Mouse (Mus musculus) thymus, postnatal 36 days (tissue): ENCODE results near the gene Ccdc136.
"Not testable (repeated sequence)": the region's sequence is repeated elsewhere in the genome, so short reads cannot be mapped to it uniquely, and the experiment has no call there.

Experiments
- DNase-seq, 2 experiments: peaks; one replicate each; pipeline ENCODE4 v3.0.0; 2022; ENCODE audit warnings: mixed read lengths in 2 of 2

The Ccdc136 gene

DNA sequence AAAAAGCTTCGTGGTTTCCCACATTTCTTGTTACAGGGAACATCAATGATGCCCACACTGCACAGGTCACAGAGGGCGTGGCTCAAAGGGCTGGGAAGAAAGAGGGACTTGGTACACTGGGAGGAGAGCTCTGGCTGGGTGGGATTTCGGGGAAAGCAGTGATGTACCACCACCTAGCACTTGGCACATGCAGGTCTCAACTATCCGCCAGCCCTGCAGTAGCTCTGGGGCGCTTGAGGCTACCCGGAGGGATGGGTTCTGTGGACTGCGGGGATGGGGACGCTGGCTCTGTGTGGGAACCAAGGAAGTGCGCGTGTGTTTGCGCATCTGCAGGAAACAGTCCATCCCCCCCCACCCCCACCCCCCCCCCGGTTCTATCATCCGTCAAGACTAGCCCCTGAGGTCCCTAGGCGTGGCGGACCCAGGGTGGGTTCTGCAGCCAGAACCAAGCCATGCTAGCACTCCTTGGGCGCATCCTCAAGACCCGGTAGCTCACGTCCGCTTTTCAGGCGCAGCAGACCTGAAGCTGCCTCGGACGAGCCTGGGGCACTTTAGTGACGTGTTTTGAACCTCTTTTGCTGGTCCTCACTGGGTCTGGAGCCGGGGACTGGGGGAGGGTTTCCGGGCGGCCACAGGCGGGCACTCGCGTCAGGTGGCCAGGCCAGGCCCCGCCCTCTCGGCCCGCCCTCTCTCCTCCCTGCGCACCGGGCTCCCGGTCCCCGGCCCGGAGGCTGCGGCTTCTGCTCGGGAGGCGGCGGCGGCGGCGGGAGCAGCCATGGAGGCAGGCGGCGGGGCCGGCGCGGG, at the start of gene Ccdc136:
Gene Ccdc136, plus strand, starts transcription at position 400 of the 804 bp plus-strand sequence.
- peak; percentile 27 to 43 for DNase-seq

DNA sequence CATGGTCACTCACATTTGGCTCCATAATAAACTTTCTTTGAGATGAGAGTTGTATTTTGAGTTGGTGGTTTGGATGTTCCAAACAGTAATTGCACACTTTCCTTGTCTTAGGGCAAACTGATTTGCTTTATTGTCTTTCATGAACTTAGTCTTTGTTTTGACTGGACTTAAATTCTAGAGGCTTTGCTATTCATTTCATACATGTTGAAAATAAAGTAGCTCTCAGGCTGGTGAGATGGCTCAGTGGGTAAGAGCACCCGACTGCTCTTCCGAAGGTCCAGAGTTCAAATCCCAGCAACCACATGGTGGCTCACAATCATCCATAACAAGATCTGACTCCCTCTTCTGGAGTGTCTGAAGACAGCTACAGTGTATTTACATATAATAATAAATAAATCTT, 49.6 kb upstream of the Ccdc136 start:
- not testable (repeated sequence) for DNase-seq

DNA sequence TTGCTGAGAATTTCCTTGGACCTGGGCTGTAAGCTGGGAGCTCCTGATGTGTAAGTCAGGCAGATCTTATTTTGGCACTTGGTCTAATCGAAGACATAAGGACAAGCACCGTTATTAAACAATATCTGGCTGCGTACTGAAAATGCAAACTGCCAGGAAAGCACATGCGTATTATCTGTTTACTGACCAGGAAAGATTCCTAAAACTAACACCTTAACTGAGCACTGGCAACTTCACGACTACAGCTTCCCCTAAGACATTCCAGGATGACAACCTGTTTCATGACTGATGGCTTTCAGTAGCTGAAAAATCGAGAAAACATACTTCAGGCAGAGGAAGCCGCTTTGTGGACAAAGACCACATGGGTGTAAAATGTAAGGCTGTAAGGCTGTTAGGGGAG, 48.9 kb upstream of the Ccdc136 start:
- DNase-seq = no peak

DNA sequence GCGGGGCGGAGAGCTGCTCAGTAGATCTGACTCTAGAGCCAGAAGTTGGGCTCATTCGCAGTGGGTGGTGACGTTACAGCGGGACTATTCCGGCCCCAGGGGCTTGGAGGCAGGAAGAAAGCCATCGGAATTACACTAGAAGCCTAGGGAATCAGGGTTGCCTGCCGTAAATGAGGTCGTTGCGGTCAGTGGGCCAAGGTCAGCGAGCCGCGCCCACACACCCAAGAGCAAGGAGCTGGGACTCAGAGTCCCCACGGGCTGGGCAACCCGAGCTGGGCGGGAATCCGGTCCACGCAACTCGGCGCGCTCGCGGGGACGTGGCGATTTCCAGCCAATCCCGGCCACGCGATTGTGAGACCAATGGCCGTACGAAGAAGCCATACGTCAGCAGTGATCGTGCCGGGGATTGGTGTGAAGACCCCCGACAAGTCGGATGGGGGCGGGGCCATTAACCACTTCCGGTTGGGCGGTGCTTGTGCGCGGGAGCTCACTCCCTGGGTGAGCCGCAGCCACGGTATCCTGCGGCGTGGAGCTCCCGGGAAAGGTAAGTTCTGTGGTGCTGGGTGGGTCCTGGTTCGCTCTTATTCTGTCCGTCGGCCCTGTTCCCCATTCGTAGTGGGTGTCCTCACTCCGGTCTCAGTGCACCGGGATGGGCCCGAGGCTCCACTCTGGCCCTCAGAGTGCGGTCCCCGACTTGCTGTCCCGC, 48.3 kb upstream of the Ccdc136 start, which contains the start of gene Calu:
Gene Calu, plus strand, starts transcription at position 405 of the 706 bp plus-strand sequence.
- peak; percentile 99 for DNase-seq

DNA sequence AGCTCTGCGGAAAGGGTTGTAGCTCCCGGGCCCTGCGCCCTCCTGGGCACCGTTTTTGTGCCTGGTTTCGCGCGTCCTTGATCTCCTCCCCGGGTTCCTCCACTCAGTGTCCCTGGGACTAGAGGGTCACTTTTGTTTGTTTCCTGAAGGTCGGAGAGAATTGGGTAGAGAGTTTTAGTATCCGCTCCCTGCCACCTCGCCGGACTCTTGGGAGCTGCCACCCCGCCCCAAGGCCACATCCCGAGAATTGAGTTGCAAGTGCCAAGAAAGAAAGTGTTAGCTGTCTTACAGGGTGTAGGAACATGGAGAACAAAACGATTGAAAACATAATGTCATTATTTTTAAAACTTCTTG, 47.8 kb upstream of the Ccdc136 start:
- no peak for DNase-seq

DNA sequence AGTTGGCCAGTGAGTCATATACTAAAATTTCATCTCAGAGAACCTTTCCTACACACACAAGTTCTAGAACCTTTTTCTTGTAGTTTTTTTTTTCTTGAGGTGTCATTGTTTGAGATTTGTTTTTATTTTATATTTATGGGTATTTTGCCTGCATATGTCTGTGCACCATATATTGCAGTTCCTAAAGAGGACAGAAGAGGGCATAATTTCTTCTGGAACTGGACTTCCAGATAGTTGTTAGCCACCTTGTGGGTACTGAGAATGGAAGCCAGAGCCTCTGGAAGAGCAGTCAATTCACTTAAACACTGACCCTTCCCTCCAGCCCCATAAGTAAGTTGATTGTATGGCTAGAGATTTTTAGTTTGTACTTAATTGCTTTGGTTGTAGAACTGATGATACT, 44.5 kb upstream of the Ccdc136 start:
- DNase-seq = no peak

DNA sequence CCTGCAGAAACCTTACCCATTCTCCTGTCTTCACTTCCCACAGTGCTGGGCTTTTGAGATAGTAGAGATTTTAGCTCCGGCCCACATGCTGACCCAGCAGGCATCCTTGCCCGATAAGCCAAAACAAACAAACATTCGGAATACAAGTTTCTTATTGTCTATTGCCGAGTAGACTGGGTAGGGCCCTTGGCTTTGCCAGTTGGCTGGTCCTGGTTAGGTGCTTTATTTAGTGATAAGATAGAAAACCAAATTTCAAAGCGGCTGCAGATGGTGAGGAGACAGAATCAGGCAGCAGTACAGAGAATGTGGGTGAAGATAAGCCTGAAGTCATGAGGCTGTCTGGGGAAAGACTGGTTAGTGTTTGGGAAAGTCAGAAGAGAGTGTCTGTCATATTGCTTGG, 43.3 kb upstream of the Ccdc136 start:
- no peak for DNase-seq

DNA sequence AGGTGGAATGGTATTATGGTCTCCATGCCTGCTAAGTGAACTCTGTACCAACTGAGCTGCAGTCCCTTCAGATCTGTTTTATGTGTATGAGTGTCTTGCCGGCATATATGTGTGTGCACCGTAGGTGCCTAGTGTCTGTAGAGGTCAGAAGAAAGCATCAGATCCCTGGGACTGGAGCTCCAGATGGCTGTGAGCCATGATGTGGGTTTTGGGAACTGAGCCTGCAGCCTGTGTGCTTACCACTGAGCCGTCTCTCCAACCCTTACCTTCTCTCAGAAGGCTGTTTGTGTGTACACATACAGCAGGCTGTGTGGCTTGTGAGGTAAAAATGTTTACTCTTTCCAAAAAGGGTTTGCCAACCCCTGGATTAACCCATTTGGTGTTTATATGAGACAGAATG, 36.7 kb upstream of the Ccdc136 start:
- DNase-seq = no peak

DNA sequence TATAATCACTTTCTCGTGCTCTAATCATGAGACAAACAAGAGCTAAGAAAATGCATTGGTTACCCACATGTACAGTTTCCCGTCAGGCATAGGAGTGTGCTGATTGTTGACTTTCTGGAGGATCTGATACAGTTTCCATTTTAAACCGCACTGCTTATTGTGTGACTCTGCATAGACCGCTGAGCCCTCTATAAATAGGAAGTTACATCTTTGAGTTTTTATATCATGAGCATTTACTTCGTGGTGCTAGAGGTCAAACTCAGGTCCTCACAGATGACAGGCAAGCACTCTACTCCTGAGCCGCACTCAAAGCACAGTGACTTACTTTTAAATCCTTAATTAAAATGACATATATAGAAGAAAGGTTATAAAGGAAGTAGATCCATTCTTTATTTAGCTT, 35.9 kb upstream of the Ccdc136 start:
- no peak for DNase-seq

DNA sequence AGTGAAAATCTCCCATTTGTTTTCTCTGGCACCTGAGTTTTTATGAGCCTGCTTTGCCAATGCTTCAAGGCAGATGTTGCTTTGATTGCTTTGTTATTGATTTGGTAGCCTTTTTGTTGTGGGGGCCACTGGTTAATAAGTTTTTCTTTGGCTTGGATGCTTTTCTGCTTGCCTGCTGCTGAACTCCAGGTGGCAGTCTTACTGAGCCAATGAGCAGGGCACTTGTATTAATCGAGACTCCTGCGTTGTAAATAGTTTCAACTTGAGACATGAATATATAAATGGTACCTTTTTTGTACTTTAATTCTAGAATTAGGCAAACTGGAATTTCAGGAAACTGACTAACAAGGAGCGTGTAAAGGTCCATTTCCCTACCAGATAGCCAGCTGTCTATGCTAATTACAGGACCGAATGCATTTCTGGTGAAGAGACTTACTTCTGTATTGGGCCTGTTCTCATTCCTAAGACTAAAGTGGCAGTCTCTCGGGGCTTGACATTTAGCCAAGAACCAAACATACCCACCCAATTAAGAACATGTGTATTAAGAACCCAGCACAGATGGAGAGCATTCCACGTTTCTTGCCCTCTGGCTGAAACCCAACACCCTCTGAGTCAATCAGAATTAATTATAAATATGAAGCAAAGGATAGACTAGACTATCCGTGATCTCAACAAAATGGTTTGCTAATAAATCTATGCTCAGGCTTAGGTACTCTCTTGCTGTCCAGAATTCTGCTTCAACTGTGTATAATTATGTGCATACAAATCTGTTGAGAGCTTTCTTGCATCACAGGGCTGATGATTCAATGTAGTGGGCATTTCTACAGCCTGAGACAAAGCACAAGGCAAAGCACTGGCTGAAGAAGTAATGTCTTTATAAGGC, 33.6 kb upstream of the Ccdc136 start:
- no peak for DNase-seq

DNA sequence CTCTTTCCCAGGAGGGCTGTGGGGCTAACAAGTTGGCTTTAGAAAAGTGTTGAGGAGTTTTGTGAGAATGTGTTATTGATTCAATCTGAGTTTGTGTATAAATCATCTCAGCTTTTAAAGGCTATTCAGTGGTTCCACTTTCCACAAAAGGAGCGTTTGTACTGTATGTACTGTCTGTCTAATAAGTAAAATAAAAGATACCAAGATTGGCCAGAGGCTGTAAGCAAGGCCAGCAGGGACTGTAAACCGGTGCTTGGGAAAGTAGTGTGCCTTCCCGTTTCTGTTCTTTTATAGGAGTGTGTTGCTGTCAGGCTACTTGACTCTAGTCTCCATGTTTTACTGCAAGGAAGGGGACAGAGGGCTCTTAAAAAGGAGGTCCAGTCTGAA, 33.0 kb upstream of the Ccdc136 start:
- DNase-seq = no peak

DNA sequence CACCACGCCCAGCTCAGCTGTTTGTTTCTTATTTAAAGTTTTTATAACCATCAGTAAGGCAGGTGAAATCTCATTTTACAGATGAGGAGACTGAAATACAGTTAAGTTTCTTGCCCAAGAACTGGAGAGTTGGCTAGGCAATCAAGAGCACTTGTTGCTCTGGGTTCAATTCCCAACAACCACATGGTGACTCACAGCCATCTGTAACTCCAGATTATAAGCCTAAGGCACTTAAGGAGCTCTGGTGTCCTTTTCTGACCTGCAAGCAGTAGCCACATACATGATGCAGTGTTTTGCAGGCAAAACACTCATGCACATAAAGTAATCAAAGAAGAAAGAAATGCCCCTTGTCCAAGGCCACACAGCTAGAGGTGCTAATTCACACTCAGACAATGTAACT, 30.8 kb upstream of the Ccdc136 start:
- no peak for DNase-seq

DNA sequence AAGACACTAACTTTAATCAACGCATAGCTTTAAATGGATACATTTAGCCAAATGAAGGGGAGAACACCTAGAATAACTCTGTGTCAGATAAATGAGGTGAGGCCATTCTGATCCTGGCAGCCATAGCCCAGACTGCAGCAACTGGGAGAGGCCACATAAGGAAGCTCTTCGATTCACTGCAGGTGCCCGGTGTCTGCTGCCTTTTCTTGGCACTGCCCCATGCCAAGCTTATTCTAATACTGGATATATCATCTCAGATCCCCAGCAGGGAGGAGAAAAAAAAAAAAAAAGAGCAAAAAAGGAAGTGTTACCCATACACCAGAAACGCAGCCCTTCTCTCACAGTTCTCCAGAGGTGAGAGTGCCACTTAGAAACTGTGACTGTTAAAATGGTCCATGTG, 18.7 kb upstream of the Ccdc136 start:
- no peak for DNase-seq

DNA sequence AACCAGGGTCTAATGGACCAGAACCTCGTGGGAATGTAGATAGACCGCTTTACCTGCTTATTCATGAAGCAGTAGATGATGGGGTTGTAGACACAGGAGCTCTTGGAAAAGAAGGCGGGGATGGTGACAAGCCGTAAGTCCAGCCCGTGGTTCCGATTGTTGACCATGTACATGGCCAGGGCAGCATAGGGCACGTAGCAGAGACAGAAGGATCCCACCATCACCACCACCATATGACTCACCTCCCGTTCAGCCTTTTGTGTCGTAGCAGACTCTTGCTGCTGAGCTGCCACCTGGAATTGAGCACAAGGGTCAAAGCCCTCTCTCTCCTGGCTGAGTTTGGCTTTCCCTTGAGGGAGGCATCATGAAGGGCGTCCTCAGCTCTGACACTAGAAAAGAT, 17.4 kb upstream of the Ccdc136 start:
- DNase-seq = no peak

DNA sequence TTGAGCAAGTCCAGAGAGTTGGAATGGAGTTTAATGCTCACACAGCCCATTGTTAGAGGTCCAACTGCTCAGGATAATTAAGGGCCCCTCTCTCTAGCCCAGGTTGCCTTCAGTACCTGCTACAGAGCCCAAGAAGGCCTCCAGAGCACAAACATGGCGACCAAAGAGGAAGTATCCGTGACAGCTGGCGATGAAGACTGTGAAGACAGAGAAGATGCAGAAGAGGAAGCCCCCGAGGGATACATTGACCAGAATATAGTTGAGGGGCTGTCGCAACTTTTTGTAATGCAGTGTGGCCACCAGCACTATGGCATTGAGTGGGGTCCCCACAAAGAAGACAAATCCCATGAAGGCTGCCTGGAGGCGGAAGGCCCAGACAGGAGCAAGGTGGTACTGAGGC, 16.2 kb upstream of the Ccdc136 start:
- DNase-seq = no peak

DNA sequence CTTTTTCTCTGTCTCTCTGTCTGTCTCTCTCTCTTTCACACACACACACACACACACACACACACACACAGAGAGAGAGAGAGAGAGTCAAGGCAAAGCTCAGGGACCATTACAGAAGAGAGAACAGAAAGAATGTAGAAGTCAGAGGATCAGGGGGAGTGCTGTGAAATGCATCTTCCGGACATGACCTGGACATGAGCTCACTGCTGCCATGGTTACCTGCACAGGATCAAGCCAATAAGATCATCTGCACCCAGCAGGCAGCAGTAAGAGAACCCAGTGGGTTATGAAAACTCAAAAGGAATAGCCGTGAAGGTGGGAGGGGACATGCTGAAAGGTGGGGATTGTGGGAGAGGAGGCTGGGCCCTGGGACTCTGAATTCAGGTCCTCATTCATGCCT, 13.7 kb upstream of the Ccdc136 start:
- no peak for DNase-seq

DNA sequence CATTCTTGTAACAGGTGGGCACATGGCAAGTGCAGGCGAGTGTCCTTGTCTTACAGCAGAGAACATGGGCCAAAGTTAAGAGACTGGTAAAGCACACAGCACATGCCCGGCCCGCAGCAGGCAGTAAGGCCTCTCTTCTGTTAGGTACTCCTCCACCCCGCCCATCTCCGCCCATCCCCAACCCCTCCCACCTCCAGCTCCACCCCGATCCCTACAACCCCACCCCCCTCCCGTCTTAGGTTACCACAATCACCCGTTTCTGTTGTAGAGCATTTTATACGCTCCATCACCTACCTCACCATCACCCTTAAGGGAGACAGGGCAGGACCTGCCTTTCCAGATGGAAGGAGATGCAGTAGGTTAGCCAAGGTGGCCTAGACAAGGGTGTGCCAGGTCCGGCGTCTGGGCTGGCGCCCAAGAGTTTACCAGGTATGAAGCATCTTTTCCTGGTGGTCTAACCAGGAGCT, 8.0 kb upstream of the Ccdc136 start, which contains the start of gene Opn1sw:
Gene Opn1sw, minus strand, starts transcription at position 417 of the 467 bp plus-strand sequence.
- no peak for DNase-seq

DNA sequence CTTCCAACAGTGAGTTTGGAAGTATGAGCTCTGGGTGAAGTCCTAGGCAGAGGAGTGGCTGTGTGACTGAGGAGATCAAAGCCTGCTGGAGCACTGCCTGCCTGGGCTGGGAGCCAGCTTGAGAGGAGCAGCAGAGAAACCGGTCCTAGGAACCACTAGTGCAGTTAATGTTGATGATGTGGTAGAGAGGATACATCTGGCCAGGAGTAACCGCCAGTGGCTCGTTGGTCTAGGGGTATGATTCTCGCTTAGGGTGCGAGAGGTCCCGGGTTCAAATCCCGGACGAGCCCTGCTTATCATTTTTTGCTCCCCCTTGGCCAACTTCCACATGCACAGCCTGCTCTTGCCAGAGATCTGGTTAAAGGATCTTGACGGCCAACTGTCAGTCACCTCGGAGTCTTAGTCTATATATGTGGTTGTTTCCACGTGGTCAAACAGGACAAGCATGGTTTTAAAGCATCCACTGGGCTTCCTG, 7.5 kb upstream of the Ccdc136 start:
- DNase-seq = no peak

DNA sequence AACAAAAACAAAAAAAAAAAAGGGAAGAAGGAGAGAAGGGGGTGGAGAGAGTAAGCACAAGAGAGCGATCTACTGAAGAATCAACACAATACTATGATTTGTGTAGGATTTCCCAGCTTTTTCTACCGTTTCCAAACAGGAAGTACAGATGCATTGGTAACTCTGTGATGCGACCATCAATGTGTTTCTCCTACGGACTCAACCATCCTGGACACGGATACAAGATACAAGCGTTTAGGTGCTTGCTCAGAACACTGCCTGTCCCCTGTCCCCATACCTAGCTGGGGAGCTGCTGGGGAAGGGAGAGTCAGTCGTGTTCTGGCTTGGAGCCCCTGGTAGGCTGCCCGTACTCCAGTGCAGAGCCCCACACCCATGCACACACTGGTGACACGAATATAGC, 6.7 kb upstream of the Ccdc136 start:
- no peak for DNase-seq

DNA sequence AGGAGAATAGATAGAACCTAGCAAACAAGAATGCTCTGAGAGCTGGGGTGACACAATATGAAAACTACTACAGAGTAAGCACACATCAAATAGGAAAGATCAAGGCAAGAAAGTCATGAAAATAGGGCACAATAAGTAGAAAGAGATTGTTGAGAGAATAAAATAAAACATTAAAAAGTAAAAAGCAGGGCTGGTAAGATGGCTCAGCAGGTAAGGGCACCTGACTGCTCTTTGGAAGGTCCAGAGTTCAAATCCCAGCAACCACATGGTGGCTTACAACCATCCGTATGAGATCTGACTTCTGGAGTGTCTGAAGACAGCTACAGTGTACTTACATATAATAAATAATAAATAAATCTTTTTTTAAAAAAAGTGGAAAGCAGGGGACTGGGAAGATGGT, 5.6 kb upstream of the Ccdc136 start:
- not testable (repeated sequence) for DNase-seq

DNA sequence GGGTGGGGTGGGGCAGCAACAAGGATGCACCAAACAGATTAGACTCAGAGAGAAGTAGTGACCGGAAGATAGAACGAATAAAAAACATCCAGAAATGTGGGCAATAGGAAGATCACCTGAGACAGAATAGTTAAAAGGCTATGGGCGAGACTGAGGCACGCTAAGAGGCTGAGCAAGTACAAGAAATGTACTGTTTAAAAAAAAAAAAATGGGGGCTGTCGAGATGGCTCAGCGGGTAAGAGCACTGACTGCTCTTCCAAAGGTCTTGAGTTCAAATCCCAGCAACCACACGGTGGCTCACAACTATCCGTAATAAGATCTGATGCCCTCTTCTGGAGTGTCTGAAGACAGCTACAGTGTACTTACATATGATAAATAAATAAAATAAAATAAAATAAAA, 4.9 kb upstream of the Ccdc136 start:
- not testable (repeated sequence) for DNase-seq

DNA sequence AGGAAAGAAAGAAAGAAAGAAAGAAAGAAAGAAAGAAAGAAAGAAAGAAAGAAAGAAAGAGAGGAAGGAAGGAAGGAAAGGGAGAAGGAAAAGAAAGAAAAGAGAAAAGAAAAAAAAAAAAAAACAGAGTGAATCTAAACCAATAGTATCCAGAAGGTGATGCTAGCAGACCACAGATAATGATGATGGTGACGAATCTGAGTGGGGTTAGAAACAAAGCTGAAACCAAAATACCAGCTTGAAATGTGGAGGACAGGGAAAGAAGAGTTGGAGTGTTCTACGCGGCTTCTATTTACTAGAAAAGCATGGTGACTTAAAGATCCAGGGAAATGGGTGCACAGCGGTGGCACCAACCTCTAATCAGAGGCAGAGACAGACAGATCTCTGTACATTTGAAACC, 4.3 kb upstream of the Ccdc136 start:
- DNase-seq = no peak

DNA sequence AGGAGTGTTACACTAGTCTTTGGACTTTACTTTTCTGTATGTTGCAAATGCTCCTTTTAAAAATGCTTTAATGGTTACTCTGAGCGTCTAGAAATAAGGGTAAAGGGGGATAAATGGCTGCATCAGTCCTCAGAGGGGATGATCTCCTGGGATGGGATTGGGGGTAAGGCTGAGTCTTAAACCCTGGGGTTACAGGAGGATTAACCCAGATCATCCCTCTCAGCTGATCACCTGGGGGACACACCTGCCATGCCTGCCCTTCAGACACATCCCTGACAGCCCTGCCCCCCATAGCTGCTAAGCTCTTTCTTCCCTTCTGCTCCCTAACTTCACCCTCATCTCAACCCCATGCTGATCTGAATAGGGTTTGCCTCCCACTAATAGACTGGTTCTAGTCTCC, 1.8 kb upstream of the Ccdc136 start:
- DNase-seq = no peak
